Mouse (Mus musculus) liver, embryonic 14.5 days (tissue): ENCODE data around the gene Ddx10.

Experiments used
- CTCF ChIP-seq: IDR thresholded peaks from 2 replicates; pipeline ENCODE4 v1.5.1; 2016; ENCODE audit warnings: antibody characterized with exemption, low read depth, control low read depth
- EP300 ChIP-seq: IDR thresholded peaks from 2 replicates; pipeline ENCODE4 v1.6.1; 2016; ENCODE audit warnings: antibody characterized with exemption, low read depth

DNA sequence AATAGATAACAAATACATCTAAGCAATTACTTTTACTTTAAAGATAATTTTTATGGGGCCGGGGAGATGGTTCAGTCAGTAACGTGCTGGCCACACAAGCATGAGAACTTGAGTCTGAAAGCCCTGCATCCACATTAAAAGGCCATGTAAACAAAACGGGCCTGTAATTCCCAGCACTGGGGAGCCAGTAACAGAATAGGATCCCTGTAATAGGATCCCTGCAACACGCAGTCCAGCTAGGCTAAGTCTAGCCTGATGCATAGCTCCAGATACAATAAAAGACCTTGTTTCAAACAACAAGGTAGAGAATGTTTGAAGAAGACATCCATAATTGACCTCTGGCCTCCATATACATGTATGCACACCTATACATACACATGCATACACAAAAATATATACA, 39.6 kb downstream of the Ddx10 start:
- TF ChIP-seq CTCF (no peak), EP300 (no peak)
